Comparison of ENCODE assay signal across 8 mouse cellular contexts in the genomic region with DNA sequence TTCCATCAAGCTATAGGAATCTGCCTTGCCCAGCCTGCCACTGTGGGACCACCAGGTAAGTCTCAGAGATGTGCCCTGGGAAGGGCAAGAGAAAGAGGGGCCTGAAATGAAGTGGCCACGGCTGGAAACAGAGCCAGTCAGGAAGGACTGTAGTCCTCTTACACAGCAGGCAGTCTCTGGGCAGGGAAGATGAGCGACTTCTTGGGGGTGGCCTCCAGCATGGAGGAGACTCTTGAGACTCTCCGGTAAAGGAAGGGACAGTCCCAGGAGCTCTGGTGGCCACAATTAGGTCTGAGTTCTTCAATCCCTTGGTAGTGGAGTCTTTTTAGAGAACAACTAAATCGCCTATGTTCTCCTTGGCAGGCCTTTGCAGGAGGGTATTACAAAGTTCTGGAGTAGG. TPM values are rescaled to one million over a fixed set of nuclear protein-coding genes. Genes with fewer than 3 reads are reported as not detected.
DNase-seq lines count a peak whose midpoint lies in the region; ATAC-seq lines count a peak whose summit lies in the region.

No protein-coding gene starts in this region.

- peak overlapping the region; percentile 54 for H3K4me2 ChIP-seq in kidney, embryonic 16.5 days (replicated peaks; ENCODE audit: low read depth, low read length)
- peak overlapping the region; percentile 46; the same call in 1 of the 2 replicates for H3K4me2 ChIP-seq in embryonic facial prominence, embryonic 12.5 days (replicated peaks)
- peak overlapping the region; percentile 54 for H3K4me2 ChIP-seq in midbrain, embryonic 13.5 days (replicated peaks)

- H3K9ac ChIP-seq in kidney, embryonic 16.5 days (replicated peaks; ENCODE audit: low read length), result peak overlapping the region; percentile 32
- 0 out of 2 replicates have a peak overlapping the region, but pooled peaks have one; percentile 15 for H3K9ac ChIP-seq in embryonic facial prominence, embryonic 12.5 days
- peak overlapping the region; percentile 47; the same call in 1 of the 2 replicates for H3K9ac ChIP-seq in midbrain, embryonic 13.5 days (replicated peaks)

- no peaks in the 10 kb centered on the region for H3K36me3 ChIP-seq in kidney, embryonic 16.5 days (ENCODE audit: insufficient read depth, low read length)
- H3K36me3 ChIP-seq in embryonic facial prominence, embryonic 12.5 days, result no peaks in the 10 kb centered on the region
- no peaks in the 10 kb centered on the region for H3K36me3 ChIP-seq in midbrain, embryonic 13.5 days

- H3K4me1 ChIP-seq in kidney, embryonic 16.5 days (ENCODE audit: insufficient read depth, low read length), result peaks cover 33% of the 10 kb centered on the region
- H3K4me1 ChIP-seq in embryonic facial prominence, embryonic 12.5 days, result peaks cover 32% of the 10 kb centered on the region
- H3K4me1 ChIP-seq in midbrain, embryonic 13.5 days (replicated peaks), result peaks cover 60% of the 10 kb centered on the region

- no peak for ATAC-seq in kidney, embryonic 16.5 days (ENCODE audit: low FRiP score, low TSS enrichment)
- no peak for ATAC-seq in embryonic facial prominence, embryonic 12.5 days (ENCODE audit: insufficient number of reproducible peaks, insufficient read depth, low FRiP score, low TSS enrichment)
- ATAC-seq in midbrain, embryonic 13.5 days, result no peak
- ATAC-seq in megakaryocyte progenitor cell, adult 5-6 weeks (replicated peaks; ENCODE audit: poor library complexity), result no peak

- no peak overlapping the region for H3K4me3 ChIP-seq in kidney, embryonic 16.5 days (ENCODE audit: low read length)
- H3K4me3 ChIP-seq in embryonic facial prominence, embryonic 12.5 days, result no peak overlapping the region
- H3K4me3 ChIP-seq in midbrain, embryonic 13.5 days (replicated peaks), result peak overlapping the region; percentile 32; the same call in 1 of the 2 replicates

- no peaks in the 10 kb centered on the region for H3K27me3 ChIP-seq in kidney, embryonic 16.5 days (ENCODE audit: insufficient read depth, low read length)
- peaks cover 3% of the 10 kb centered on the region; the same call in 1 of the 2 replicates for H3K27me3 ChIP-seq in embryonic facial prominence, embryonic 12.5 days
- H3K27me3 ChIP-seq in midbrain, embryonic 13.5 days, result peaks cover 7% of the 10 kb centered on the region; the same call in 1 of the 2 replicates

- H3K27ac ChIP-seq in kidney, embryonic 16.5 days (ENCODE audit: low read length), result peak overlapping the region; percentile 52; the same call in 1 of the 2 replicates
- no peak overlapping the region for H3K27ac ChIP-seq in embryonic facial prominence, embryonic 12.5 days
- peak overlapping the region; percentile 70 for H3K27ac ChIP-seq in midbrain, embryonic 13.5 days

- no peak for DNase-seq in kidney, adult 9 months
- peak; percentile 5 for DNase-seq in heart, postnatal 4 days
- no peak for DNase-seq in lung, postnatal 14 days
- no peak for DNase-seq in thymus, postnatal 0 days (ENCODE audit: low spot score)

- 50% methylated on average over 4 of the region's 4 CpGs for WGBS in kidney, embryonic 16.5 days
- 41% methylated on average over 4 of the region's 4 CpGs for WGBS in embryonic facial prominence, embryonic 12.5 days
- WGBS in midbrain, embryonic 13.5 days, result 23% methylated on average over 4 of the region's 4 CpGs

- no peaks in the 10 kb centered on the region for H3K9me3 ChIP-seq in kidney, embryonic 16.5 days (ENCODE audit: low read length)
- no peaks in the 10 kb centered on the region for H3K9me3 ChIP-seq in embryonic facial prominence, embryonic 12.5 days
- H3K9me3 ChIP-seq in midbrain, embryonic 13.5 days, result no peaks in the 10 kb centered on the region

RNA-seq across cellular contexts. Expression of a gene that starts 4.0 kb away (rescaled TPM):
- 8.0 and 8.5 TPM in 2 replicates for polyA plus RNA-seq in kidney, embryonic 16.5 days (2015; fragmentation: Nextera tagmentation; extraction: Ambion mirVana)
- 9.2 and 18.3 TPM in 2 replicates for polyA plus RNA-seq in embryonic facial prominence, embryonic 12.5 days (2016; fragmentation: Nextera tagmentation; extraction: Ambion mirVana)
- 10 to 100 TPM; 30.0 to 33.3 TPM for total RNA-seq in heart, postnatal 4 days (2021)
- 10.4 and 11.0 TPM in 2 replicates for polyA plus RNA-seq in midbrain, embryonic 13.5 days (2015; fragmentation: Nextera tagmentation; extraction: Ambion mirVana)
- total RNA-seq in megakaryocyte progenitor cell, adult 5-6 weeks (2015), result 12.6 and 17.7 TPM in 2 replicates
- total RNA-seq in megakaryocyte progenitor cell, adult 5-6 weeks (2017), result 7.3 and 10.0 TPM in 2 replicates
- polyA plus RNA-seq in thymus, postnatal 0 days (2015; fragmentation: Nextera tagmentation; extraction: Ambion mirVana), result 11.5 and 14.5 TPM in 2 replicates
